Mouse (Mus musculus): ENCODE results near the gene Dab1. TPM values are rescaled to one million over a fixed set of nuclear protein-coding genes. Genes with fewer than 3 reads are reported as not detected.

Dab1 gene
- polyA plus RNA-seq, 1 experiment from 2014 or later = 106 TPM

- DNase-seq (ENCODE audit: low spot score) = no peak
- H3K36me3 ChIP-seq (ENCODE audit: control insufficient read depth, insufficient read depth, low read length) = no peaks in the 10 kb centered on the region
- no peak for ATAC-seq
- no peaks in the 10 kb centered on the region for H3K9me3 ChIP-seq (replicated peaks; ENCODE audit: control insufficient read depth, low read length)
- H3K9ac ChIP-seq (ENCODE audit: low read length) = no peak overlapping the region
- peaks cover 10% of the 10 kb centered on the region for H3K4me1 ChIP-seq (ENCODE audit: control insufficient read depth, insufficient read depth, low read length)
- no peak overlapping the region for H3K4me3 ChIP-seq (ENCODE audit: low read depth, low read length)
- no peaks in the 10 kb centered on the region for H3K27me3 ChIP-seq (replicated peaks; ENCODE audit: control insufficient read depth, insufficient read depth, low read length)
- H3K4me2 ChIP-seq (ENCODE audit: low read length) = no peak overlapping the region
- WGBS = 68% methylated on average over 12 of the region's 12 CpGs
- no peak overlapping the region for H3K27ac ChIP-seq (ENCODE audit: low read depth, low read length)
Measured at GRCm38 (mm10) chr4:104662841-104663614, 1043.9 kb downstream of the Dab1 start.

GRCm38 (mm10) chr4:104665553-104665952 lies 1046.4 kb downstream of the Dab1 start:
- peak; percentile 24; the same call in 1 of the 2 replicates for ATAC-seq

GRCm38 (mm10) chr4:104666831-104667551 lies 1047.8 kb downstream of the Dab1 start:
- no peak overlapping the region for H3K27ac ChIP-seq (ENCODE audit: low read depth, low read length)
- no peak overlapping the region for H3K4me3 ChIP-seq (ENCODE audit: low read depth, low read length)
- no peaks in the 10 kb centered on the region for H3K36me3 ChIP-seq (ENCODE audit: control insufficient read depth, insufficient read depth, low read length)
- H3K9me3 ChIP-seq (replicated peaks; ENCODE audit: control insufficient read depth, low read length) = no peaks in the 10 kb centered on the region
- peak overlapping the region; percentile 2; the same call in 1 of the 2 replicates for H3K4me2 ChIP-seq (ENCODE audit: low read length)
- 18% methylated on average over 10 of the region's 10 CpGs for WGBS
- peak; percentile 86 for ATAC-seq
- peaks cover 17% of the 10 kb centered on the region for H3K4me1 ChIP-seq (ENCODE audit: control insufficient read depth, insufficient read depth, low read length)
- H3K27me3 ChIP-seq (replicated peaks; ENCODE audit: control insufficient read depth, insufficient read depth, low read length) = no peaks in the 10 kb centered on the region
- H3K9ac ChIP-seq (ENCODE audit: low read length) = no peak overlapping the region
- DNase-seq (ENCODE audit: low spot score) = peak; percentile 87

More at GRCm38 (mm10) chr4:104665553-104665952, 1046.4 kb downstream of the Dab1 start:
- Histone ChIP-seq H3K4me1 (ENCODE audit: control insufficient read depth, insufficient read depth, low read length) (peaks cover 11% of the 10 kb centered on the region), H3K4me2 (ENCODE audit: low read length) (no peak overlapping the region), H3K27me3 (replicated peaks; ENCODE audit: control insufficient read depth, insufficient read depth, low read length) (no peaks in the 10 kb centered on the region), H3K27ac (ENCODE audit: low read depth, low read length) (no peak overlapping the region), H3K4me3 (ENCODE audit: low read depth, low read length) (no peak overlapping the region), H3K36me3 (ENCODE audit: control insufficient read depth, insufficient read depth, low read length) (no peaks in the 10 kb centered on the region), H3K9me3 (replicated peaks; ENCODE audit: control insufficient read depth, low read length) (no peaks in the 10 kb centered on the region), H3K9ac (ENCODE audit: low read length) (no peak overlapping the region)
- DNase-seq (ENCODE audit: low spot score) = peak; percentile 65

GRCm38 (mm10) chr4:104668061-104668460 lies 1048.9 kb downstream of the Dab1 start:
- no peaks in the 10 kb centered on the region for H3K36me3 ChIP-seq (ENCODE audit: control insufficient read depth, insufficient read depth, low read length)
- no peak overlapping the region for H3K4me3 ChIP-seq (ENCODE audit: low read depth, low read length)
- no peak overlapping the region for H3K9ac ChIP-seq (ENCODE audit: low read length)
- H3K4me1 ChIP-seq (ENCODE audit: control insufficient read depth, insufficient read depth, low read length) = peaks cover 17% of the 10 kb centered on the region
- H3K27me3 ChIP-seq (replicated peaks; ENCODE audit: control insufficient read depth, insufficient read depth, low read length) = no peaks in the 10 kb centered on the region
- no peak for DNase-seq (ENCODE audit: low spot score)
- H3K27ac ChIP-seq (ENCODE audit: low read depth, low read length) = no peak overlapping the region
- 67% methylated on average over 6 of the region's 6 CpGs for WGBS
- H3K9me3 ChIP-seq (replicated peaks; ENCODE audit: control insufficient read depth, low read length) = no peaks in the 10 kb centered on the region
- no peak for ATAC-seq
- no peak overlapping the region for H3K4me2 ChIP-seq (ENCODE audit: low read length)

- H3K9ac ChIP-seq (ENCODE audit: low read length) = no peak overlapping the region
- H3K4me1 ChIP-seq (ENCODE audit: control insufficient read depth, insufficient read depth, low read length) = peaks cover 17% of the 10 kb centered on the region
- WGBS = 94% methylated on average over 3 of the region's 3 CpGs
Measured at GRCm38 (mm10) chr4:104669406-104669805, 1050.2 kb downstream of the Dab1 start.

GRCm38 (mm10) chr4:104670741-104671140 lies 1051.6 kb downstream of the Dab1 start:
- DNase-seq (ENCODE audit: low spot score) (peak; percentile 39), ATAC-seq (no peak)
- no peaks in the 10 kb centered on the region for H3K36me3 ChIP-seq (ENCODE audit: control insufficient read depth, insufficient read depth, low read length)
- H3K4me3 ChIP-seq (ENCODE audit: low read depth, low read length) = no peak overlapping the region
- H3K4me2 ChIP-seq (ENCODE audit: low read length) = no peak overlapping the region
- H3K9me3 ChIP-seq (replicated peaks; ENCODE audit: control insufficient read depth, low read length) = no peaks in the 10 kb centered on the region
- no peaks in the 10 kb centered on the region for H3K27me3 ChIP-seq (replicated peaks; ENCODE audit: control insufficient read depth, insufficient read depth, low read length)
- peaks cover 17% of the 10 kb centered on the region for H3K4me1 ChIP-seq (ENCODE audit: control insufficient read depth, insufficient read depth, low read length)
- H3K9ac ChIP-seq (ENCODE audit: low read length) = no peak overlapping the region
- H3K27ac ChIP-seq (ENCODE audit: low read depth, low read length) = no peak overlapping the region

More at GRCm38 (mm10) chr4:104669406-104669805, 1050.2 kb downstream of the Dab1 start:
- Histone ChIP-seq H3K4me3 (ENCODE audit: low read depth, low read length) (no peak overlapping the region), H3K9me3 (replicated peaks; ENCODE audit: control insufficient read depth, low read length) (no peaks in the 10 kb centered on the region), H3K27me3 (replicated peaks; ENCODE audit: control insufficient read depth, insufficient read depth, low read length) (no peaks in the 10 kb centered on the region), H3K36me3 (ENCODE audit: control insufficient read depth, insufficient read depth, low read length) (no peaks in the 10 kb centered on the region), H3K4me2 (ENCODE audit: low read length) (no peak overlapping the region), H3K27ac (ENCODE audit: low read depth, low read length) (no peak overlapping the region)
- no peak for DNase-seq (ENCODE audit: low spot score)
- no peak for ATAC-seq

GRCm38 (mm10) chr4:104673317-104673716 lies 1054.2 kb downstream of the Dab1 start:
- Histone ChIP-seq H3K27ac (ENCODE audit: low read depth, low read length) (no peak overlapping the region), H3K4me3 (ENCODE audit: low read depth, low read length) (no peak overlapping the region), H3K9ac (ENCODE audit: low read length) (no peak overlapping the region), H3K36me3 (ENCODE audit: control insufficient read depth, insufficient read depth, low read length) (no peaks in the 10 kb centered on the region), H3K27me3 (replicated peaks; ENCODE audit: control insufficient read depth, insufficient read depth, low read length) (no peaks in the 10 kb centered on the region), H3K4me1 (ENCODE audit: control insufficient read depth, insufficient read depth, low read length) (peaks cover 6% of the 10 kb centered on the region; the same call in 1 of the 2 replicates), H3K4me2 (ENCODE audit: low read length) (no peak overlapping the region), H3K9me3 (replicated peaks; ENCODE audit: control insufficient read depth, low read length) (no peaks in the 10 kb centered on the region)
- peak; percentile 48 for DNase-seq (ENCODE audit: low spot score)
- 63% methylated on average over 3 of the region's 3 CpGs for WGBS
- ATAC-seq = no peak

- WGBS = 92% methylated on average over 5 of the region's 5 CpGs
- Histone ChIP-seq H3K9ac (ENCODE audit: low read length) (no peak overlapping the region), H3K4me2 (ENCODE audit: low read length) (no peak overlapping the region), H3K27ac (ENCODE audit: low read depth, low read length) (no peak overlapping the region), H3K36me3 (ENCODE audit: control insufficient read depth, insufficient read depth, low read length) (no peaks in the 10 kb centered on the region), H3K4me3 (ENCODE audit: low read depth, low read length) (no peak overlapping the region), H3K9me3 (replicated peaks; ENCODE audit: control insufficient read depth, low read length) (no peaks in the 10 kb centered on the region), H3K4me1 (ENCODE audit: control insufficient read depth, insufficient read depth, low read length) (peaks cover 6% of the 10 kb centered on the region; the same call in 1 of the 2 replicates), H3K27me3 (replicated peaks; ENCODE audit: control insufficient read depth, insufficient read depth, low read length) (no peaks in the 10 kb centered on the region)
- DNase-seq (ENCODE audit: low spot score) (no peak), ATAC-seq (no peak)
Measured at GRCm38 (mm10) chr4:104674706-104675105, 1055.5 kb downstream of the Dab1 start.

- no peaks in the 10 kb centered on the region for H3K4me1 ChIP-seq (ENCODE audit: control insufficient read depth, insufficient read depth, low read length)
- H3K4me3 ChIP-seq (ENCODE audit: low read depth, low read length) = no peak overlapping the region
- H3K27me3 ChIP-seq (replicated peaks; ENCODE audit: control insufficient read depth, insufficient read depth, low read length) = no peaks in the 10 kb centered on the region
- no peaks in the 10 kb centered on the region for H3K9me3 ChIP-seq (replicated peaks; ENCODE audit: control insufficient read depth, low read length)
- H3K4me2 ChIP-seq (ENCODE audit: low read length) = no peak overlapping the region
- no peak overlapping the region for H3K9ac ChIP-seq (ENCODE audit: low read length)
- ATAC-seq = peak; percentile 84
- 56% methylated on average over 7 of the region's 7 CpGs for WGBS
- H3K27ac ChIP-seq (ENCODE audit: low read depth, low read length) = peak overlapping the region; percentile 39; the same call in 1 of the 2 replicates
- H3K36me3 ChIP-seq (ENCODE audit: control insufficient read depth, insufficient read depth, low read length) = no peaks in the 10 kb centered on the region
- peak; percentile 73 for DNase-seq (ENCODE audit: low spot score)
Measured at GRCm38 (mm10) chr4:104678234-104678633, 1059.1 kb downstream of the Dab1 start.
